Mouse (Mus musculus) brain, embryonic 14.5 days (tissue): Measurements from ENCODE around the gene Cd274.

Source experiments
- CTCF ChIP-seq: fragments of 200-500 bp; IDR thresholded peaks from 2 replicates; pipeline ENCODE4 v1.5.1; 2012; ENCODE audit warnings: inconsistent platforms, mild to moderate bottlenecking, moderate library complexity, borderline replicate concordance; ENCODE audit not compliant: insufficient read depth, insufficient read length; ENCODE audit errors: extremely low read depth
- POLR2A ChIP-seq: fragments of 200-500 bp; IDR thresholded peaks from 2 replicates; pipeline ENCODE4 v1.6.1; 2012; ENCODE audit warnings: mild to moderate bottlenecking, inconsistent platforms, borderline replicate concordance; ENCODE audit not compliant: poor library complexity, insufficient read depth, insufficient read length, severe bottlenecking; ENCODE audit errors: extremely low read depth

- TF ChIP-seq CTCF: no peak
- TF ChIP-seq POLR2A: no peak
Observed at GRCm38 (mm10) chr19:29363557-29363956, 3.7 kb upstream of the Cd274 start.
